Mouse (Mus musculus) neural tube, embryonic 14.5 days (tissue): ENCODE measurements around the gene A730049H05Rik. TPM values are rescaled to one million over a fixed set of nuclear protein-coding genes. Genes with fewer than 3 reads are reported as not detected.

Experiments used
- ATAC-seq: fragments of 200-750 bp; cut with Nextera tagmentation; 2 replicates; pipeline ENCODE4 v1.8.0; 2017; ENCODE audit warnings: low read depth, mild to moderate bottlenecking, moderate TSS enrichment, moderate library complexity
- H3K27ac ChIP-seq: fragments of 300-500 bp; sonication (generic); 2 replicates; pipeline ENCODE4 v1.5.1; 2014; ENCODE audit warnings: low read depth, mild to moderate bottlenecking, control low read depth, low read length, moderate library complexity, mixed read lengths
- H3K27me3 ChIP-seq: fragments of 300-500 bp; sonication (generic); 2 replicates; pipeline ENCODE4 v1.6.1; 2014; ENCODE audit warnings: low read length; ENCODE audit not compliant: control insufficient read depth, insufficient read depth
- H3K36me3 ChIP-seq: fragments of 300-500 bp; sonication (generic); 2 replicates; pipeline ENCODE4 v1.6.1; 2014; ENCODE audit warnings: low read length, mixed read lengths; ENCODE audit not compliant: control insufficient read depth, insufficient read depth
- H3K4me1 ChIP-seq: fragments of 300-500 bp; sonication (generic); 2 replicates; pipeline ENCODE4 v1.6.1; 2014; ENCODE audit warnings: low read length; ENCODE audit not compliant: control insufficient read depth, insufficient read depth
- H3K4me2 ChIP-seq: fragments of 300-500 bp; sonication (generic); 2 replicates; pipeline ENCODE4 v1.6.1; 2014; ENCODE audit warnings: mild to moderate bottlenecking, low read depth, low read length, control low read depth
- H3K4me3 ChIP-seq: fragments of 300-500 bp; sonication (generic); 2 replicates; pipeline ENCODE4 v1.5.1; 2014; ENCODE audit warnings: low read depth, low read length, control low read depth, mixed read lengths
- H3K9ac ChIP-seq: fragments of 300-500 bp; sonication (generic); replicated peaks from 2 replicates; pipeline ENCODE4 v1.6.1; 2014; ENCODE audit warnings: low read depth, mild to moderate bottlenecking, control low read depth, low read length, mixed read lengths
- H3K9me3 ChIP-seq: fragments of 300-500 bp; sonication (generic); 2 replicates; pipeline ENCODE4 v1.6.1; 2016; ENCODE audit warnings: low read length; ENCODE audit not compliant: control insufficient read depth
- WGBS: fragments of 180-500 bp; shearing (Covaris S2); extraction: QIAGEN DNeasy Blood & Tissue Kit; methylation state at CpG from one replicate; pipeline ENCODE4 v1.1.7; 2014; 5-methylcytosine and 5-hydroxymethylcytosine counted together
- polyA plus RNA-seq: library from polyadenylated mRNA; unstranded; fragments of >200 nt; fragmentation: Nextera tagmentation; extraction: Ambion mirVana; gene quantifications from 2 replicates; pipeline ENCODE4 v1.2.1, GENCODE M21; 2014

A730049H05Rik gene
- polyA plus RNA-seq: 0.50 and 0.76 TPM in 2 replicates

DNA sequence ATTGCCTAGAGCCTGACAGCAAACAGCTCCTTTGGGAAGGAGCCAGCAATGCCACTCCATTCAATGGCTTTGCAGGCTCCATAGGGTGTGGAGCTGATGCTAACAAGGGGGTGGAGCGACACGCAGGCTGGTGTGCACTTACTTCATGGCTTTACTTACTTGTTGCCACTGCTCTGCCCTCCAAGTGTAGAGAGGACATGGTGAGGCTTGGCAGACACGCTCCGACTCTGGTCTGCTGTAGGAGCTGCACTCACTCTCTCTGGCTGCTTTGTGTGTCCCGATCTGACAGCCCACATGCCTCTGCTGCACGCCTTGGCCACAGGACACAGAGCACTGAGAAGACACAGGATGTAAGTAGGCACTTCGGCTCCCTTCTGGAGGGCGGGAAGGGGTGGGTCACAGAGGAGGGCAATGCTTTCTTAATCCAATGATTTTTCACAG is at the start of gene A730049H05Rik:
TSS of gene A730049H05Rik (plus strand) at position 168 of the 441 bp plus-strand sequence.
- Histone ChIP-seq H3K9ac (no peak within 1 kb of the TSS), H3K4me3 (no peak within 1 kb of the TSS), H3K36me3 (no peaks in the 10 kb centered on the region), H3K9me3 (no peaks in the 10 kb centered on the region), H3K27ac (no peak within 1 kb of the TSS), H3K27me3 (no peaks in the 10 kb centered on the region), H3K4me1 (no peaks in the 10 kb centered on the region; the same call in 1 of the 2 replicates), H3K4me2 (peak within 1 kb of the TSS; percentile 21; the same call in 1 of the 2 replicates)
- 4% methylated on average over 8 of the region's 8 CpGs for WGBS
- peak; percentile 54; the same call in 1 of the 2 replicates for ATAC-seq

DNA sequence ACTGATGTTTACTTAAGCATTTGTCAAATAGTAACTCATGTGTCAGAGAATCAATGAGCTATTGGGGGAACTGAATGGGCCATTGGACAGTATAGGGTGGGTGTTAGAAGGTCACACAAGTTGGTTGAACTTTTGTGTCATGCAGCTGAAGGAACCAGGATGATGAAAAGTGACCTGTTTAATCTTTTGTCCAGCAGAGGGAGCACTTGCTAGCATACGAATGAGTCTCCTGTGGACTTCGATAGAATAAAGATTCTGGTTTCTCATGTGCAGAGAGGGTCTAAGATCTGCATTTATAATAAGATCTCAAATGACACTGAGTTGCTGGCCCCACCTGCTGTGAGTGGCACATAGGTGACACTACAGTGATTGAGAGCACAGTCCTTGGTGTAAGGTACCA is 39.9 kb upstream of the A730049H05Rik start:
- no peak for ATAC-seq
- 15% methylated on average over 2 of the region's 2 CpGs for WGBS

DNA sequence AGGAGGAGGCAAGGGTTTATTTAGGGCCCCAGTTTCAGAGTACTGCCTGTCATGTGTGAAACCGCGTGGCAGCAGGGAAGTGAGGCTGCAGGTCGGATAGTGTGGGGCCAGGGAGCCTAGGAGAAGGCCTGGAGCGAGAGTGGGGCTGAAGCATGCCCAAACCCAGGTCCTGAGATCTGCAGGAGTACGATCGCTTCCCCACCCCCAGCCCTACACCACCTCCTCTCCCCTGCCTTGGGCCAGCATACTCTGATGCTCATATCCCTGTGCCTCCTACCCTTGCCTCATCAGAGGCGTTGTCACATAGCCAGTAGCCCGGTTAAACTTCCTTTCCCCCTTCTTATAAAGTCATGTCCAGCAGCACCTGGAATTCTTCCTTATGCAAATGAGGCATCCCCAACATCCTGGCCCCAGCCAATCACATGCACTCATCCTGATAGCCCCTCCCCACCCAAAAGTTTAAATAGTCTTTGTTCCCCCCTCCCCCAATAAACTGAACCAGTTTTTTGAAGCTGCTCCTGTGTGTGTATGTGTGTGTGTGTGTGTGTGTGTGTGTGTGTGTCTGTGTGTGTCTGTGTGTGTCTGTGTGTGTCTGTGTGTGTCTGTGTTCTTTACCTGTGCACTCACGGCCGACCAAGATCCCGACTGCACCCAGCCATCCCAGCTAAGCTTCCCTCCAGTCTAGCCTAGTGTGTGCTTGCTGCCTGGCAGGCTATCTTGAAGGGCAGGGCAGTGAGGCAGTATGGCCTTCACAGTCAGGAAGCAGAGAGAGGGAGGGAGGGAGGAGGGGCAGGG is 36.9 kb upstream of the A730049H05Rik start:
- Histone ChIP-seq H3K4me2 (no peak overlapping the region), H3K27ac (no peak overlapping the region), H3K9ac (no peak overlapping the region), H3K27me3 (no peaks in the 10 kb centered on the region), H3K4me1 (no peaks in the 10 kb centered on the region), H3K4me3 (no peak overlapping the region), H3K9me3 (no peaks in the 10 kb centered on the region), H3K36me3 (no peaks in the 10 kb centered on the region)
- ATAC-seq: no peak
- WGBS: 78% methylated on average over 11 of the region's 11 CpGs

More for the DNA sequence above, 39.9 kb upstream of the A730049H05Rik start:
- Histone ChIP-seq H3K4me2 (no peak overlapping the region), H3K27ac (no peak overlapping the region), H3K36me3 (no peaks in the 10 kb centered on the region), H3K27me3 (no peaks in the 10 kb centered on the region), H3K9ac (no peak overlapping the region), H3K4me3 (no peak overlapping the region), H3K9me3 (no peaks in the 10 kb centered on the region), H3K4me1 (no peaks in the 10 kb centered on the region)

DNA sequence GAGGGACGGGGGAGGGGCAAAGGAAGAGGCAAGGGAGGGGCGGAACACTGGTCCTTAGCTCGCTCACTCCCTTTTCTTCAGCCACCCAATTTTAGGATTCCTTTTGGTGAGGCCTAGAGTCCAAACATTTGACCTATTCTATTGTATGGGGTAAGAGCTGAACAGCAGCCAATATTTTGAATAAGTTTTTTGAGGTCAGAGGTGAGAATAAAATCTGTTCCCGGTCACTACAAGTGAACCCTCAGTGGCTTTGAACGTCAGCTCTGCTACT is 36.4 kb upstream of the A730049H05Rik start:
- no peaks in the 10 kb centered on the region for H3K36me3 ChIP-seq
- no peak overlapping the region for H3K9ac ChIP-seq
- no peaks in the 10 kb centered on the region for H3K4me1 ChIP-seq
- no peaks in the 10 kb centered on the region for H3K27me3 ChIP-seq
- no peak overlapping the region for H3K4me2 ChIP-seq
- H3K27ac ChIP-seq: no peak overlapping the region
- WGBS: 51% methylated on average over 5 of the region's 5 CpGs
- no peak for ATAC-seq
- H3K9me3 ChIP-seq: no peaks in the 10 kb centered on the region
- H3K4me3 ChIP-seq: no peak overlapping the region

DNA sequence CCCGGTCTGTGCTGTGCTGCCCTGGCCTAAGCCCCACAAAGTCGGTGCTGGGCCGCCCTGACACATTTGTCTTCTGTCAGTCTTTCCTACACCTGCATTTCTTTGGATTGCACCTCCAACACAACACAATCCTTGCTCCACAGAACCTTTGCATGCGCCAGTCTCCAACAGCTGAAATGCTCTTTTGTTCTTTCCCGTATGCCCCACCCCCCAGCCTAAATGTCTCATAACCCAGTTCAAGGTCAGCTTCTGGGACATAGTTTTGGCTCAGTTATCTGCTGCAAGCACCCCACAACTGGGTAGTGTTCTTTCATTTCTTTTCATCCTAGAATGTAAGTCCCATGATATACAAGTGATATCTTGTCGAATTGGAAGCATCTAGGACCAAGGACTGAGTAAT is 34.8 kb upstream of the A730049H05Rik start:
- ATAC-seq: no peak
- no peaks in the 10 kb centered on the region for H3K9me3 ChIP-seq
- H3K9ac ChIP-seq: no peak overlapping the region
- H3K4me3 ChIP-seq: no peak overlapping the region
- no peak overlapping the region for H3K27ac ChIP-seq
- H3K4me1 ChIP-seq: no peaks in the 10 kb centered on the region
- peaks cover 3% of the 10 kb centered on the region for H3K27me3 ChIP-seq
- no peaks in the 10 kb centered on the region for H3K36me3 ChIP-seq
- no peak overlapping the region for H3K4me2 ChIP-seq
- WGBS: 83% methylated on average over 6 of the region's 6 CpGs

DNA sequence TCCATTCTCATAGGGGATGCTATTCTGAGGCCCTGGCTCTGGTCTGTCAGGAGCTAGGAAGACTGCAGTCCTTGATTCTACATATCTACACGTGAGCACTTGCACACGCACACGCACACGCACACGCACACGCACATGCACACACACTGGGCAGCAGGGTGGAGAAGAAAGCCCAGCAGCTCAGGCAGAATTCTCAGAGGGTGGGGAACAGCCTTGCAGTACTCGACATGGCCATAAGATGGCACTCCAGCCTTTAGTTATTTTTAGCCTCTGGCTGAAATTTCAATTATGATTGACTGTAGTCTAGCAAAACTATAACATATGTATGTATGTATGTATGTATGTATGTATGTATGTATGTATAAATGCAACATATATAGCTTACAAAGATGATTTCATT is 31.5 kb upstream of the A730049H05Rik start:
- WGBS: 9% methylated on average over 7 of the region's 7 CpGs
- Histone ChIP-seq H3K36me3 (no peaks in the 10 kb centered on the region), H3K27ac (no peak overlapping the region), H3K9ac (no peak overlapping the region), H3K4me2 (no peak overlapping the region), H3K4me1 (no peaks in the 10 kb centered on the region), H3K9me3 (no peaks in the 10 kb centered on the region), H3K4me3 (no peak overlapping the region), H3K27me3 (peaks cover 3% of the 10 kb centered on the region)
- ATAC-seq: 0 out of 2 replicates have a peak, but pooled peaks have one; percentile 42

DNA sequence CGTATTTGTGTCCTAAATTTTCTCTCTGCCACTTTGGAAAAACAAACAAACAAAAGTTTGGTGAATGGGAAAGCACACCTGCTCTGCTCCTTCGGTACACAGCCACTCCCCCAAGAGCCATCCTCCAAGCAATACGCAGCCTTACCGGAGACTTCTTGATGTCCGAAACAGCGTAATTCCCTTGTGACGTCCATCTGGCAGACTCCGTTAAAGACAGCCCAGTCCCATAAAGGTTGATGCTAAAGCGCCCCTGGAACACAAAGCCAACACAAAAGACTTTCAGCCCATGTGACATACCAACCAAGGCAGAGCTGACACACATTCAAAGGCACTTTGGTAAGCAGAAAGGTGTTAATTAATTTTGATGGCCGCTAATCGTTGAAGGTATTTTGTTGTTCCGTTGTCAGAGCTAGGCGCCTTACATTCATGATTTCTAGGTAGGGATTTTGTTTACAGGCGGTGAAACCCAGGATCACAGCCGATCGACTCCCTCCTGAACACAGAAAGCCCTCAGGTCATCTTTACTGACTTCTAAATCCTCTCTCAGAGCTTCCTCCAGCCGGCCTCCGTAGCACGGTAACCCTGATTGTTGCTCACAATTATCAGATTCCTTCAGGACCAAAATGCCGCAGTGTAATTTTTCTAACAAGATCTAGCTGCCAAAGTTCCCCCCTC is 29.4 kb upstream of the A730049H05Rik start:
- peak; percentile 42; the same call in 1 of the 2 replicates for ATAC-seq

DNA sequence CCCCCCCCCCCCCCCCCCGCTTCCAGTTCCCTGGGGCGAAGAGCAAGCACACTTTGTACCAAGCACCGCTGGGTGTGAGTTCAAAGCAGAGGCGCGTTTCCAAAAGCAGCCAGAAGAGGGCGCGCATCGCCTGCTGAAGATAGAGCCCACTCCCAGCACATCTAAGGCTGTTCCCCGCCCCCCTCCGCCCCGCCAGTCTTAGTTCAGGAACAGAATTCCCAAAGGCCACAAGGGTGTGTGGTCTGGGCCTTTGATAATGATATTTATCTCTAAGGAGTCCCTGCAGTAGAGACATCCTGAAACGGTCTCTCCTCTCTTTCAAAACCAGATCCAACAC is 28.9 kb upstream of the A730049H05Rik start:
- peaks cover 3% of the 10 kb centered on the region for H3K27me3 ChIP-seq
- peak overlapping the region; percentile 60 for H3K4me2 ChIP-seq
- no peak overlapping the region for H3K27ac ChIP-seq
- no peaks in the 10 kb centered on the region for H3K36me3 ChIP-seq
- no peak overlapping the region; the same call in 1 of the 2 replicates for H3K9ac ChIP-seq
- ATAC-seq: peak; percentile 73
- 2% methylated on average over 11 of the region's 12 CpGs for WGBS
- no peaks in the 10 kb centered on the region for H3K4me1 ChIP-seq
- H3K9me3 ChIP-seq: no peaks in the 10 kb centered on the region
- H3K4me3 ChIP-seq: peak overlapping the region; percentile 26; the same call in 1 of the 2 replicates

More for the DNA sequence above, 29.4 kb upstream of the A730049H05Rik start:
- H3K36me3 ChIP-seq: no peaks in the 10 kb centered on the region
- H3K4me2 ChIP-seq: peak overlapping the region; percentile 60
- no peaks in the 10 kb centered on the region for H3K4me1 ChIP-seq
- WGBS: 2% methylated on average over 20 of the region's 20 CpGs
- H3K27ac ChIP-seq: no peak overlapping the region
- peaks cover 3% of the 10 kb centered on the region for H3K27me3 ChIP-seq
- peak overlapping the region; percentile 26 for H3K4me3 ChIP-seq
- H3K9me3 ChIP-seq: no peaks in the 10 kb centered on the region
- H3K9ac ChIP-seq: peak overlapping the region; percentile 43; the same call in 1 of the 2 replicates

DNA sequence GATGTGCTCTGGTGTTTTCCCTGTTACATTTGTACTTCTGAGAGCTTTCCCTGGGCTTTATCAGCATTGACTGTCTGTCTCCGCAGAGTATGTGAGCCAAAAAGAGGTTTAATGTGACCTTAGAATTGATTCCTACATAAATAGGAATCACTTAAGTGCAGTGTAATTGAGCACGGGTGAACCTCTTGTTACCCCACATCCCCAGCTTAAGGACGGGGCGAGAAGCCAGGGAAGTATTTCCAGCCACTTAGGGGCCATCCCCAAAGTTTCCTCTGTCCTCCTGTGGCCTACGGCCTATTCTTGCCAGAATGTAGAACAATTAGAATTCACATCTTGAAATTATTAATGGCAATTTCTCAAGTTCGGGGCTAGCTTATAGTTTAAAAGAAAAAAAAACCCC is 22.5 kb upstream of the A730049H05Rik start:
- no peaks in the 10 kb centered on the region for H3K9me3 ChIP-seq
- 84% methylated on average over 6 of the region's 6 CpGs for WGBS
- no peak for ATAC-seq
- no peaks in the 10 kb centered on the region for H3K27me3 ChIP-seq
- no peak overlapping the region for H3K4me3 ChIP-seq
- H3K27ac ChIP-seq: no peak overlapping the region
- no peak overlapping the region for H3K4me2 ChIP-seq
- H3K36me3 ChIP-seq: no peaks in the 10 kb centered on the region
- H3K9ac ChIP-seq: no peak overlapping the region
- H3K4me1 ChIP-seq: no peaks in the 10 kb centered on the region
